Mouse (Mus musculus) activated CD4-positive, CD25-positive, alpha-beta regulatory T cell (primary cell): Measurements from ENCODE around the gene Ripk4. TPM values are rescaled to one million over a fixed set of nuclear protein-coding genes. Genes with fewer than 3 reads are reported as not detected.

ENCODE experiments used
- polyA plus RNA-seq, 2 experiments: library from polyadenylated mRNA; unstranded; fragments of 100-300 nt; shearing (Covaris generic); gene quantifications; one replicate each; pipeline ENCODE4 v1.2.1; 2017

The Ripk4 gene
- polyA plus RNA-seq: under 1 TPM in 1 of 2 experiments, not detected in 1; 0.29 TPM

GRCm38 (mm10) chr16:97763061-97763989 is at the start of gene Ripk4:
Gene Ripk4 (minus strand): TSS chr16:97763787.

Other genes starting within 250 kb of the Ripk4 start
- 1 to 10 TPM; 1.4 to 2.4 TPM for gene Fam3b, start 249.0 kb downstream of the Ripk4 start, polyA plus RNA-seq
- gene Tmprss2, start 152.6 kb downstream of the Ripk4 start, polyA plus RNA-seq: not detected
- gene Prdm15, start 88.1 kb upstream of the Ripk4 start, polyA plus RNA-seq: 10 to 100 TPM; 13.6 to 13.8 TPM
- 10 to 100 TPM; 11.5 to 13.9 TPM for gene C2cd2, start 198.8 kb upstream of the Ripk4 start, polyA plus RNA-seq
- 10 to 100 TPM; 10.5 to 13.9 TPM for gene Zbtb21, start 198.8 kb upstream of the Ripk4 start, polyA plus RNA-seq
- 10 to 100 TPM; 34.8 to 51.9 TPM for gene B230307C23Rik, start 233.5 kb upstream of the Ripk4 start, polyA plus RNA-seq